Mouse (Mus musculus) lung, postnatal 14 days (tissue): ENCODE data around the gene Cfap73.
A peak's percentile ranks its signal among the peaks of the same experiment; 100 is the strongest.

Experiments
- DNase-seq: peaks from one replicate; pipeline ENCODE4 v3.0.0; 2021

Cfap73 gene

DNA sequence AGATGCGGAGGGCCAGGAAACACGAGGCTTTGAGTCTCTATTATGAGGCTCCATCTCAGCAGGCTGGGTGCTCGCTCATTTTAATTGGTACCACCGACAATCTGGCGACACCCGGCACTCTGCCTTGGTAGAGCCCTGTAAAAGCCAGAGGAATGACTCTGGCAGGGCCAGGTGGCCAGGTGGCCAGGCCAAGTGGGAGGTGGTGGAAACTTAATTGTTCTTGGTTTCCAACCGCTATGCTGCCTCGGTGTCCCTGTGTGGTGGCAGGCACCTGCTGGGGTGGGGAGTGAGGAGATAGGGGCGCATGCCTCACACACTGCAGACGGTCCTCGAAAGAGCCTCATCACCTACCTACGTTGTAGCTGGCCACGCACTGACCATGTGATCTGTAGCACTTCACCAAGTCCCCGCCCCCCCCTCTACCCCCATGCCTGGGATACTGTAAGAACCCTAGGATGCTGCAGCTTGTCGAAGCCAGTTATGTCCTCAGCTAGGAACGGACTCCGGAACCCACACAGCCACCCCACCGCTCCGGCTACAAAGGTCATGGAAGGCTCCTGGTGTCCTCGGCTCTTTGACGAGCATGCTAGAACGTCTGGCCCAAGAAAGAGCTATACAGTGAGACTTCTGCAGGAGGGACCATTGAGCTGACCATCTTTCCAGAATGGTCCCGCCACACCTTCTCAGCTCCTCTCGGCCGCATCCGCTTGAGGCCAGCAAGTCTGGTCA, 54.0 kb downstream of the Cfap73 start:
- no peak for DNase-seq

GRCm38 (mm10) chr5:120579211-120579897, 54.7 kb downstream of the Cfap73 start:
- no peak for DNase-seq

DNA sequence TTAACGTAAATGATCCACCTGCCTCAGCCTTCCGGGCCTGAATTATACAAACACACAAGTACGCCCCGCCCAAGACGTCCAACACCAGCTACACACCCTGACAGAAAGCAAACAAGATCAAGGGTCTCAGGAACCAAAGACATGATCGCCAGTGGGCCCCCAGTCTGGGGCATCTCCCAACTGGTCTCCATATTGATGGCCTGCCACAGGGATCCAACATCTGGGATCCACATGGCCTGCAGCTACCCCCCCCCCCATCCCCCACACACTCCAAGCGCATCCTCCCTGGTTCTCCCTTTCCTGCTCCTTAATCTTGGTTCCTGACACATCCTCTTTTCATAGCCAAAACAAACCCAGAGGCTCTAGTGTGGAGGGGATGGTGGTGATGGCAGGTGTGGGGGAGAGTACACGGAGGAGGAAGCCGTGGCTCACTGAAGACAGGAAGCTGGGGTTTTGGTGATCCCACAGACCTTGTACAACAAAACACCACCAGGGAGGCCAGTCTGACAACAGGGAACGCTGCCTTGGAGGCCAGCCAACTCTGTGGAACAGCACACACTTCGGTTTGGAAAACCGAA, 55.4 kb downstream of the Cfap73 start:
- DNase-seq: peak; percentile 67
